Mouse (Mus musculus): ENCODE data around the gene Gm20479.

The Gm20479 gene

DNA sequence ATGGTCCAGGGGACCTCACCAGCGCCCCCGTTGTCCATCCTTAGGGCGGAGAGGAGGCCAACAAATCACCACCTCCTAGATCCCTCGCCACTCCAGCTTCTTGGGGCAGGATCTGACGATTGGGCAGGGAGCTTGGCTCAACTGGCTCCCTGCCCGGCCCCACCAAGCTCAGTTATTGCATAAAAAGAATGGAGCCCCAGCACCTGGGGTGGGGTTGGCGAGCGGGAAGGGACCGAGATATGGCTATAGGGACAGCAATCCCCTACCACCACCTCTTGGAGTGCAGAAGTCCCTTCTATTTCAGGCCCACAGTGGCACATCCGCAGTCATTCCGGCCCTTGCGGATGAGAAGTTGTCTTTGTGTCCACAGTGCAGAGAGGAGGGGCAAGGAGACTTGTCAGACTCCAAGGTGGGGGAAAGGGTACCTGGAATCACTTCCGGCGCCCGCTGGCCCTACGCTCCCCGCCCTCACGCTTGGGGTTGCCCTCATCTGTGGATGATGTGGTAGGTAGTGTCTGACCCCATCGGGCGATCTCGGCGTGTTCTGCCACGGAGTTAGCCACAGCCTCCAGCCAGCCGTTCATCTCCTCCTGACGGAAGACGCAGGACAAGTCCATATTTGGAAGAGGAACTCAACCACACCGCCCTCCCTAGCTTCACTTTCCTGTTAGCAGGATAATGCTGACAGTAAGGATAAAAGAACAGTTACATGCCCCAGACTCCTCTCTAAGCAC is at the start of gene Gm20479:
Gm20479 (minus strand) TSS at position 559 of the 734 bp plus-strand sequence.
- no peak for DNase-seq (ENCODE audit: low read depth, low spot score)

DNA sequence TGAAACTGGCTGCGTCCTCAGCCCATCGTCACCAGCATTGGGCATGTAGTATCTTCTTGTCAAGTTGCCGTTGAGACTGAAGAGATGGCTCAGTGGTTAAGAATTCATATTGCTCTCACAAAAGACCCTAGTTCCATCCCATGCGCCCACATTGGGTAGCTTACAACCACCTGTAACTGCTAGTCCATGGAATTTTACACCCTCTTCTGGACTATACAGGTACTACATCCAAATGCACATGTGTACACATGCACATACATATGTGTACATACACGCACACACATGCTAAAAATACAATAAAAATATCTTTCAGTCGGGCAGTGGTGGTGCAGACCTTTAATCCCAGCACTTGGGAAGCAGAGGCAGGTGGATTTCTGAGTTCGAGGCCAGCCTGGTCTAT is 49.3 kb upstream of the Gm20479 start:
- no peak for DNase-seq (ENCODE audit: low read depth, low spot score)

DNA sequence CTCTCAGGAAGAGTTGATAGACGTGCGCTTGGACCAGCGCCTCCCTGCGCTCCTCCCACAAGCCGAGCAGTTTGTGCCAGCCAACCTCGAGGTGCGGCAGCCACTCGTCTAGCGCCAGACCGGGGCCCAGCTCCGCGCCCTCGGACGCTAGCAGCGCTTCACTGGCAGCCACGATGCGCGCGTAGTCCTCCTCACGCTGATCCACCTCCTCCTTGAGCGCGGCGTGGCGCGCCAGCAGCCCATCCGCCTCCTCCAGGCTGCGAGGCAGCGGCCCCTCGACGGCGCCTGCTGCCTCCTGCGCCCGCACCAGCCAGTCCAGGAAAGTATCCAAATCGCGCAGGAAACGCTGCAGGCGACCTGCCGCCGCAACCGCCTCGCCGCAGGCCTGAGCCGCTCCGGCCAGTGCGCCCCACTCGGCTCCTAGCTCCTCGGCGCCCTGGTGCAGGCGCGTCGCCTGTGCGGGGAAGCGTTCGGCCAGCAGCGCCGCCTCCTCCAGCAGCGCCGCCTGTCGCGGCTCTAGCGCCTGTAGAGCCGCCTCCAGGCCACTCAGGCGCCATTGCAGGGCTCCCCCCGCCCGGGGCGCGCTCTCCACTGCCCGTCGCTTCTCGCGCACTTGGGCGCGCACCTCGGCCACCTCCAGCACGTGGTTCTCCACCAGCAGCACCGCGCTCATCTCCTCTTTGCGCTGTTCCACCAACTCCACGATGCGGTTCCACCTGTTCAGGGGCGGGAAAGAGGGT is 47.2 kb upstream of the Gm20479 start:
- DNase-seq (ENCODE audit: low read depth, low spot score): no peak

DNA sequence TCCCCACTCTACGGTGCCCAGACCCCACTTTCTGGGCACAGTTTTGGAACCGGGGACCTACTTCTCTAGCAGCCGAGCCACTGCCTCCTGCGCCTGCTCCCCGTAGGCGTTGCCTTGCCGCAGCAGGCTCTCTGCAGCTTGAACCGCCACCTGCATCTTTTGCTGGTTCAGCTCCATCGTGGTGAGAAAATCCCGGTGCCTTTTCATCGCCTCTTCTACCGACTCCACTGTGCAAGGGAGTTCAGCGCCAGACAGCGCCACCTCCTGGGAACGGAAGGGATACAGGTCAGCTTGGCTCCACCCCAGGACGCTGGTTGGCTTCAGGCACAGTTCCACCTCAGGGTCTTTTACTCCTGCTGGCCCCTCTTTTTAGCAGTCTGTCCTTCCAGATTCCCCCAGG is 45.5 kb upstream of the Gm20479 start:
- peak; percentile 70 for DNase-seq (ENCODE audit: low read depth, low spot score)

DNA sequence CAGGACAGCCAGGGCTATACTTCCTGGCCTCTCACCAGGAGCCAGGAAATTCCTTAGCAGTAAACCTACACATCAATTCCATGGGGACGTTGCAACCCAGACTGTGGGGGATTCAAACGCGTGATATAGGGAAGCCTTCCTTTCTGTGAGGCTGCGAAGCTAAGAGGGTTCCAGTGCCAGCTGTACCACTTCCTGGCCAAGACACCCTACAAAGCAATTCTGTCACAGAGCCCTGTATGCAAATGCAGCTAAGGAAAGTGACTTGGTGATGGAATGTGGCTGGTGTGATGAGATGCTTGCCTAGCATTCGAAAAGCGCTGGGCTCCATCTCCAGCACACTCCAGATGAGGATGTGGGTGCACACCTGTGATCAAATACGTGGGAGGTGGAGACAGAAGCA is 43.3 kb upstream of the Gm20479 start:
- peak; percentile 50 for DNase-seq (ENCODE audit: low read depth, low spot score)

DNA sequence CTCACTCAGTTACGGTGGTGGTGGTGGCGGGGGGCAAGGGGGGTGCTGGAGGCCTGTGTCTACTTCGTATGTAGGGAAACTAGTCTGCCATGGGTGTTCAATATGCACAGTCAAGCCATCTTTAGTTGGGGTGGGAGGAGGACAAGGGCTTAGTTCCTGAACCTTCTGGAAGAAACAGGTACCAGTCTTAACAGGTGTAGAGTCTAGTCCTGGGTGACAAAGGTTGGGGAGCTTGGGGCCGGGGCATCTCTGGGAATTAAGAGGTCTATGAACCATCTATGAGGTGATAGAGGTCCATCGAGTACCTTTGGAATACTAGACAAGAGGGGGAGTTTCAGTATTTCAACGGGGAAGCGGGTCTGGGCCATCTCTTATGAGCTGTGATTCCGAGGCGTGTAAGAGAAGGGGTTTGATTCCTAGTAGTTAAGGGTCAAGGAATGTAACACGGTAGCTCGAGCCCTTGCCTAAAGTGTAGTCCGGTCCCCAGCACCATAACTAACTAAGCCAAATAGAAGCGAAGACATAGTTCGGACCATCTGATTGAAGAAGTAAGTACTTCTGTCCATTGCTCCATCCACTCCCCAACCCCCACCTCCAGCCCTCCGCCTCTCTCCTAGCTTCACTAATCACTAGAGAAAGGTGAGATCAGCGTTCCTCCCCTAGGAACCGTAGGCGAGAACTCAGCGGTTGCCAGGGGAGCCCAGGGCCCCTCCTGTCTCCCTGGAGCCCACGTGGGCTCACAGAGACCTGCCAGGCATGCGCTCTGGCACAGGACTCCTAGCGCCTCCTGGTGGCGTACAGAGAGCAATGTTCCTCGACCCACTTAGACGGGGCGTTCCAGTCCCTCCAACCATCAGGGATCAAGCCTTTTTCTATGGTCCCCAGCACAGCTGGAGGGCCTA is 40.1 kb upstream of the Gm20479 start:
- peak; percentile 78 for DNase-seq (ENCODE audit: low read depth, low spot score)

DNA sequence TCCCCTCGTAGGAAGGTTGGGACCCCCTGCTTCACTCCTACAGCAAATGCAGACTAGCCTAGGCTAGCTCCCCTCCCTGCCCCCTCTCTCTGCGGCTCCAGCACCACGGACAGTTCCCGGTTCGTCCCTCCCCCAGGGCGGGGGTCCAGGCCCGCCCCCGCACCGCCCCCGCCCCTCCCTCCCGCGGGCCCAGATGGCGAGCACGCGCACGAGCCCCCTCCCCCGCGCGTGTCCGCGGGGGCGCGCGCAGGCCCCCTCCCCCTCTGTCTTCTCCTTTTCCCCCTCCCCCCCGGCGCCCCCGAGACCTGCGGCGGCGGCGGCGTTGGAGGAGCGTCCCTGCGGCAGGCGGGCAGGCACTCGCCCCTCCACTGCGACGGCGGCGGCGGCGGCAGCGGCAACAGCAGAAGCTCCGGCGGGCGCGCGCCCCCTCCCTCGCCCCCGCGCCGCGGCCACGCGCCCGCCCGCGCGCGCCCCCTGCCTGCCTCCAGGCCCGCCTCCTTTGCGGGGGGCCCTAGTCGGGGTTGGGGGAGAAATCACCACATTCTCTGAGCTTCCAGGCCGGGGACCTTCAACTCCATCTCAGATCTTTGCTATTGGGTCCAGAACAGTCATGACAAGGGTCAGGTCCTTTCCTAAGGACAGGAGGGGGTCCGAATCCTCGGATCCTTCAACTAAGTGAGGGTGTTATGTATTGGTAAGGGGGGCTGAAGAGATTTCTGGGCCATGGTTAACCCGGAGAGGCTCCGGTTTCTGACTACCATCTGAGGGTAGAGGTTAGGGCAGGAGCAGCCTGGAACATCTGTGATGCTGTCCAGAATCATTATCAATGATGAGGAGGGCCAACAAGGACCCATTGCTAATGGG is 39.2 kb upstream of the Gm20479 start:
- DNase-seq (ENCODE audit: low read depth, low spot score): no peak

DNA sequence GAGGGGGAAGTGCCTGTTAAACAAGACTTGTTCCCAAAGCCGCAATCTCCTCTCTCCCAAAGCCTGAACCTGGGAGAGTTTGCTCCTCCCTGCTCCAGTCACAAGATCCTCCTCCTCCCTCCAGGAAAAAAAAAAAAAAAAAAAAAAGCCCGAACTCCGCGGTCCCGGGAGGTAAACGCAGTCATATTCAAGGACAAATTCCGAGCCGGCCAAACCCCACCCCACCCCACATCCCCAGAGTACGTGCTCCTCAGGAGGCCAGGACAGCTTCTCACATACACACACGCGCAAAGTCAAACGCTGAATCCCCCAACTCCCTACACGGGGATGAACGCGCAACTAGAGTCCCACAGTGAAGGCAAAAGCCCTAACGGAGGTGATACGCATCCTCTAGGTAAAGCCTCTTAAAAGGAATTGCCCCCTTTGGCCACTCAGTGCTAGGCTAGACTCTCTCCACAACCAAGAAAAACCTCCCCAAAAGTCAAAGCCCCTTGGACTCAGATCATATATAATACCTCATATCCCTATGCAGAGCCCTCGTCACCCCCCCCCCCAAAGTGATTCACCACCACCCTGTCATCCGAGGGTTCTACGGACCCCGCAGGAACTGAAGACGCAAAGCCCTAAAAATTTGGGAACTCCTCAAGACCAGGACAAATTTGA is 38.4 kb upstream of the Gm20479 start:
- peak; percentile 72 for DNase-seq (ENCODE audit: low read depth, low spot score)

DNA sequence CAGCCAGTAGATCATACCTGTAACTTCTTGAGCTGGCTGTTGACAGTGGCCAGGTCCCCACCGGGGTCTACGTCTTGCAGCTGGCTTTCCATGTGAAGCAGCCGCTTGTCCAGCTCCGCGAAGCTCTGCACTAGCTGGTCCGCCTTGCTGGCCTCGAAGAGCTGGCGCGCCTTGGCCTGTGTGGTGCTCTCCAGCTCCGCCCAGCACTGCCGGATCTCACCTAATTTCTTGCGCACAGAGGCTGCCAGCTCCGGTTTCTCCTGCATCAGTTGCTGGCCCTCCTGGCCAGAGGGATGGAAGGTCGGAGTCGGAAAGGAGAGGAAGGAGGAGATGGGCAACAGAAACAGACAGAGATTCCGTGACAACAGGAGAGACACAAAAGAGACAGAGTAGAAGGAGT is 34.2 kb upstream of the Gm20479 start:
- DNase-seq (ENCODE audit: low read depth, low spot score): no peak

DNA sequence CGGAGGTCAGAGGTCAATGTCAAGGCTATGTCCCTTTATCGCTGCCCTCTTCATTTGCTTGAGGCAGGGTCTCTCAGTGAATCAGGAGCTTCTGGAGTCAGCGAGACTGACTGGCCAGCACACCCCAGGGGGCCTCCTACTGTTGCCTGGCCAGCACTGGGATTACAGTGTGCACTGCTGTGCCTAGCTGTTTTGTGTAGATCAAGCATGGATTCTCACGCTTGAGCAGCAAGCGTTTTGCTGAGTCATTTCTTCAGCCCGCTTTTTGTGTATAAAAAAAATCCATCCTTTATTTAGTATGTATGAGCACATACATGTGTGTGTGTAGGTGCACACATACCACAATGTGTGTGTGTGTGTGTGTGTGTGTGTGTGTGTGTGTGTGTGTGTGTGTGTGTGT is 32.0 kb upstream of the Gm20479 start:
- no peak for DNase-seq (ENCODE audit: low read depth, low spot score)

DNA sequence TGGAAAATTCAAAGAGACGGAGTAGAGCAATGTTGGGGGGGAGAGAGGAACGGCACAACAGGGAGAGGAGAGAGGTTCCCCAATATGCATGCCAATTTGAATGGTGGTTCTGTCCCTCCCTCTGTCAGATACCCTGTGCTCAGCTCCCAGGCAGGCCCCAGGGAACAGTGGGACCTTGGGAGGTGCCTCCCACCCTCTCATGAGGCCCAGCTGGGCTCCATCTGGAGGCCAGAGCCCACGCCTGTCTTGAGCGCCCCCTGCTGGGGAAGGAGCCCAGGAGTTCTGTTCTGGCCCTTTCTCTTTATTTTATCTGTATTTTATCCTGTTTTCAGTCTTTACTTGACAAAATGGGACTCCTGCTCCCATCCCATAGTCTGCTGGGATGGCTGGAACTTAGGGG is 27.5 kb upstream of the Gm20479 start:
- no peak for DNase-seq (ENCODE audit: low read depth, low spot score)

DNA sequence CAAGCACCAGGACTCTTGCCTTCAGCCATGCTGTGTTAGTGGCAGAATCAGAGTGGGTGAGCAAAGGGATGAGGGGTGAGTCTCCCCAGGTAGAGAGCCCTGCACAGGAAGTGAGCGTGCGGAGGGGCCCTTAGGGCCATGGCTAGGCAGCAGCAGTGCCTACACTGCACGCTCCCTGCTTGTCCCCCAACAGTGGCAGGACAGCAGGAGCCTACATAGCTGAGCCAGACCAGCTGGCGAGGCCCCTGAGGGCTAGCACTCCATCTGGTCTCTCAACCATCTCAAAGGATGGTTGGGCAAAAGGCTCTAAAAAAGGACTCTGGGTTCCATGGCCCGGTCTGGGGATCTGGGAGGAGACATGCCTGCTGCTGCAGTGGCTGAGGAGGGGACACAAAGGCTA is 26.9 kb upstream of the Gm20479 start:
- DNase-seq (ENCODE audit: low read depth, low spot score): no peak

DNA sequence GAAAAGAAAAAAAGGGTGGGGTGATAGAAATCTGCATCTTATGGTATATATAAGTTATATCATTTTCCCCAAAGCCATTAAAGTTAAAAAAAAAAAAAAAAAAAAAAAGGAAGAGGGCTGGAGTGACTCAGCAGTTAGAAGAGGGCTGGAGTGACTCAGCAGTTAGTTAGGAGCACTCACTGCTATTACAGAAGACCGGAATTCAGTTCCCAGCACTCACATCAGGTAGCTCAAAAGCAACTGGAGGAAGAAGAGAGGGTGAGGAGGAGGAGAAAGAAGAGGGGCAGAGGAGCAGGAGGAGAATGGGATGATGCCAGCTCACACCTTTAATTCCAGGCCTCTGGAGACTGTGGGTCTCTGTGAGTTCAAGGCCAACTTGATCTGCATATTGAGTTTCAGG is 26.0 kb upstream of the Gm20479 start:
- no peak for DNase-seq (ENCODE audit: low read depth, low spot score)

DNA sequence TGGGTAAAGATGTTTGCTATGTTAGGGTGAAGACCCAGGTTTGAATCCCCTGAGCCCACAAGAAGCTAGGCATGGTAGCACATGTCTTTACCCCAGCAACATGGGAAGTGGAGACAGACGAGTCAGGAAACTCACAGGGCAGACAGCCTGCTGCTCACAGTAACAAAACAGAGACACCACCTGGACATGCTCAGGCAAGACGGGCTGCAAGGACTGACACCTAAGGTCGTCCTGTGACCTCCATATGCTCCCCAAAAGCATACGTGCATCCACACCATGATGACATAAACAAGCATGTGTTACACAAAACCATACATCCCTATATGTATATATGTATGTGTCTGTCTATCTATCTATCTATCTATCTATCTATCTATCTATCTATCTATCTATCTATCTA is 24.3 kb upstream of the Gm20479 start:
- no peak for DNase-seq (ENCODE audit: low read depth, low spot score)

DNA sequence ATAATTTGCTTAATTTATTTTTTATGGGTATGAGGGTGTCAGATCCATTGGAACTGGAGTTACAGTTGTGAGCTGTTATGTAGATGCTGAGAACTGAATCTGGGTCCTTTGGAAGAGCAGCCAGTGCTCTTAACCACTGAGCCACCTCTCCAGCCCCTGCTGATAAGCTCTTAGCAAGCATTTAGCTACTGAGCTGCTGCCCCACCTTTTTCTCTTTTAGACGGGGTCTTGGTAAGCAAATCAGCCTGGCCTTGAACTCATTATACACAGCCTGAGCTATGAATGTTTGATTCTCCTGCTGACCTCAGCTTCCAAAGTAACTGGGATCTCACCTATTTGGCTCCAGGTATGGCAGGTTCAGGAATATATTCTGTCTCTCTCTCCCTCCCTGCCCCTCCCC is 23.8 kb upstream of the Gm20479 start:
- DNase-seq (ENCODE audit: low read depth, low spot score): no peak

DNA sequence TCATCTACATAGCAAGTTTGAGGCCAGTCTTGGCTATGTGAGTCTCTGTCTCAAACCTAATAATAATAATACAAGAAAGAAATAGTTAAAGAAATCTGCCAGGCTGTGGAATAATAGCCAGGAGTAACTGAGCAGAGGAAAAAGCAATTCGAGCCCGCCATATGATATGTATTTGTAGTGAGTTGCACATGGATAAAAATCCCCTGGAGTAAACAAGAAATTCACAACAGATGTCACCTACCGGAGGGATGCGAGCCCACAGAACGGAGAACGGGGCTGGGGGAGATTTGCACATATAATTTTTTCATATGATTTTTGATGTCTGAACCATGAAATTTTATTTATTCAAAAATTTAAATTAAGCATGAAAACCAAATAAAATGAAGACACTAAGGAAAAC is 22.6 kb upstream of the Gm20479 start:
- DNase-seq (ENCODE audit: low read depth, low spot score): no peak

DNA sequence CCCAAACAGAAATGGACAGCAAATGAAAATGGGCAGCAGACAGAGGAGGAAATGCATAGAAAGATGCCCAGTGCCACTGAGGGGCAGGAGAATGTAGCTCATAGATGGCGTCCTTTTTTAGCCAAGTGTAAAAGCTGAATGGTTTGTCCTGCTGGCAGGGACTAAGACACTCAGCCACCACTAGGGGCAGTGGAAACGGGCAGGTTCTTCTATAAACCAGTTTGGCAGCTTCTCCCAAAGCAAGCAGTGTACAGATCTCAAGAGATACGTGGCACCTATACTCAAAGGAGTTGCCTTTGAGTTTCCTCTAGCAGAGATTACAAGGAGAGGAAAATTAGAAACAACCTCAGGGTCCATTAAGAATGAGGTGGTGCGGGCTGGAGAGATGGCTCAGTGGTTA is 21.2 kb upstream of the Gm20479 start:
- no peak for DNase-seq (ENCODE audit: low read depth, low spot score)

DNA sequence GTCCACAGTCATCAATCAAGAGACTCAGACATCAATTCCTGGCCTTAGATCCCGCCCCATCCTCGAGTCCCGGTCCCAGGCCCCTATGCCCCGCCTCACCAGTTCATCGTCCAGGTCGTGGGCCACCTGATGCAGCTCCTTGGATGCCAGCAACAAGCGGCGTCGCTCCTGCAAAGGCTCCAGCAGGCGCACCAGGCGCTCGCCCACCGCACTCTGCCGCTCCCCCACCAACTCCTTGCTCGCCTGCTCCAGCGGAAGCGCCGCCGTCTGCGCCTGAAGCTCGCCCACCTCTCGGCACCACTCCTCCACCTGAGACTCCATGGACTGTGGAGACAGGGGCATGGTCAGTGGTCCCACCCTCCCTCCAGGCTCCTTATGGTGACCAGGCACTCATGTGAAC is 18.1 kb upstream of the Gm20479 start:
- DNase-seq (ENCODE audit: low read depth, low spot score): peak; percentile 42

DNA sequence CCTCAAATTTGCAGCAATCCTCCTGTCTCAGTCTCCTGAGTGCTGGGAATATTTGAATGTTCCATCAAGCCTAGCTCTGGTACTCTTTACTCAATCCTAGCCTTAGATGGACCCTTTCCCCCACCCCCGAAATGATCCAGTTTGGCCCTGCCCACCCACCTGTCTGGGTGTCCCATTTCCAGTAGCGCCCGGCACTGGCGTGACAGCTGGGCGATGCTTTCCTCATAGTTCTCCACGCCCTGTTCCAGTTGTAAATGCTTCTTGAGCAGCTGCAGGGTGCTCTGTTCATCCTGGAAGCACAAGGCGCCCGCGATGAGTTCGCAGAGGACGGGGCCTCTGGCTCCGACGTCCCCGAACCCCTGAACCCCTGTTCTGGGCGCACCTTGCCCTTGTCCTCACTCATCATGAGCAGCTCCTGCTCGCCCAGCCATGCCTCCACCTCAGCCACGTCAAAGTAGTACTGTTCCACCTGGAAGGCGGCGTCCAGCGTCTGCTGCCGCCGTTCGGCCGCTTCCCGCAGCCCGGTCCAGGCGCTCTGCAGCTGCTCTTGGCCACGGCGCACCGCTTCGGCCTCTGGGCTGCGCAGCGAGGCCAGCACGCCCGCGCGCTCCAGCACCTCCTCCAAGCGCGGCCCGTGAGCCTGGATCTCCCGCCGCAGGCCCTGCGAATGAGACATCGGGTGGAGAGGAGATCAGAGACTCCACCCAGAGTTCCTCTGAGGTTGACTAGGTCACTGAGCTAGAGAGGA is 14.7 kb upstream of the Gm20479 start:
- DNase-seq (ENCODE audit: low read depth, low spot score): no peak

DNA sequence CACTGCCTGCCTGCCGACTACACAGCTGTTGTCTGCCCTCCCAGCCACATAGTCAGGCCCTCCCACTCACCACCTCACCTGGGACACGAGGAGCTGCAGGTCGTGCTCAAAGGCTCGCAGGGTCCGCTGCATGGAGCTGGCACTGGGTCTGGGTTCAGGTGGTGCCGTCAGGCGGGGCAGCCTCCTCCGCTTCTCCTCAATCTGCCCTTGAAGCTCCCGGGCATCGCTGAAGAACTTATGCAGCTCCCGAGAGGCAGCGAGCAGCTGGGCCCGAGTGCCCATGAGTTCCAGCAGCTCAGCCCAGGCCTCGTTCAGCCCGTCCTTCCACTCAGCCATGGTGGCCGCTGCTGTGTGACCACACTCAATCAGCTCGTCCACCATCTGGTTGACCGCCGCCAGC is 11.9 kb upstream of the Gm20479 start:
- DNase-seq (ENCODE audit: low read depth, low spot score): no peak
